Mouse (Mus musculus) neural tube, embryonic 11.5 days (tissue): ENCODE measurements around the gene Mpg. TPM values are rescaled to one million over a fixed set of nuclear protein-coding genes. Genes with fewer than 3 reads are reported as not detected.

Experiments used
- ATAC-seq: fragments of 200-750 bp; cut with Nextera tagmentation; 2 replicates; pipeline ENCODE4 v1.8.0; 2017; ENCODE audit warnings: moderate number of reproducible peaks, mild to moderate bottlenecking, moderate TSS enrichment, moderate library complexity; ENCODE audit not compliant: insufficient read depth, low FRiP score, low TSS enrichment
- DNase-seq: peaks from one replicate; pipeline ENCODE4 v3.0.0-alpha.2; 2015; ENCODE audit warnings: low spot score
- H3K27ac ChIP-seq: fragments of 300-500 bp; sonication (generic); 2 replicates; pipeline ENCODE4 v1.5.1; 2014; ENCODE audit warnings: low read depth, mild to moderate bottlenecking, low read length
- H3K27me3 ChIP-seq: fragments of 300-500 bp; sonication (generic); 2 replicates; pipeline ENCODE4 v1.6.1; 2014; ENCODE audit warnings: mild to moderate bottlenecking, low read length, mixed read lengths; ENCODE audit not compliant: control insufficient read depth, insufficient read depth
- H3K36me3 ChIP-seq: fragments of 300-500 bp; sonication (generic); 2 replicates; pipeline ENCODE4 v1.6.1; 2014; ENCODE audit warnings: mild to moderate bottlenecking, low read length, moderate library complexity, mixed read lengths; ENCODE audit not compliant: control insufficient read depth, insufficient read depth
- H3K4me1 ChIP-seq: fragments of 300-500 bp; sonication (generic); 2 replicates; pipeline ENCODE4 v1.6.1; 2014; ENCODE audit warnings: low read length, mixed read lengths; ENCODE audit not compliant: control insufficient read depth, insufficient read depth
- H3K4me2 ChIP-seq: fragments of 300-500 bp; sonication (generic); 2 replicates; pipeline ENCODE4 v1.6.1; 2014; ENCODE audit warnings: low read depth, mild to moderate bottlenecking, moderate library complexity
- H3K4me3 ChIP-seq: fragments of 300-500 bp; sonication (generic); 2 replicates; pipeline ENCODE4 v1.5.1; 2014; ENCODE audit warnings: low read depth, low read length
- H3K9ac ChIP-seq: fragments of 300-500 bp; sonication (generic); 2 replicates; pipeline ENCODE4 v1.6.1; 2014; ENCODE audit warnings: mild to moderate bottlenecking, low read length
- H3K9me3 ChIP-seq: fragments of 300-500 bp; sonication (generic); 2 replicates; pipeline ENCODE4 v1.6.1; 2016; ENCODE audit warnings: low read length; ENCODE audit not compliant: control insufficient read depth
- WGBS: fragments of 180-500 bp; shearing (Covaris S2); extraction: QIAGEN DNeasy Blood & Tissue Kit; methylation state at CpG from one replicate; pipeline ENCODE4 v1.1.7; 2014; 5-methylcytosine and 5-hydroxymethylcytosine counted together
- polyA plus RNA-seq: library from polyadenylated mRNA; unstranded; fragments of >200 nt; fragmentation: Nextera tagmentation; extraction: Ambion mirVana; gene quantifications from 2 replicates; pipeline ENCODE4 v1.2.1, GENCODE M21; 2014

The Mpg gene
- 29.4 and 31.2 TPM in 2 replicates for polyA plus RNA-seq

- Histone ChIP-seq H3K4me3 (peak within 1 kb of the TSS; percentile 67), H3K27ac (peak within 1 kb of the TSS; percentile 11), H3K9me3 (no peaks in the 10 kb centered on the region), H3K4me1 (peaks cover 21% of the 10 kb centered on the region), H3K36me3 (peaks cover 2% of the 10 kb centered on the region; the same call in 1 of the 2 replicates), H3K9ac (peak within 1 kb of the TSS; percentile 81), H3K4me2 (peak within 1 kb of the TSS; percentile 79), H3K27me3 (peaks cover 6% of the 10 kb centered on the region; the same call in 1 of the 2 replicates)
- ATAC-seq (peak; percentile 84), DNase-seq (peak; percentile 88)
- WGBS = 4% methylated on average over 47 of the region's 47 CpGs
These were observed at the start of gene Mpg for GRCm38 (mm10) chr11:32226124-32226871. Gene Mpg, plus strand, starts transcription at chr11:32226505.

- no peak overlapping the region for H3K27ac ChIP-seq
- H3K4me2 ChIP-seq = no peak overlapping the region
- H3K27me3 ChIP-seq = no peaks in the 10 kb centered on the region
- no peak overlapping the region for H3K4me3 ChIP-seq
- 71% methylated on average over 1 of the region's 1 CpGs for WGBS
- H3K9me3 ChIP-seq = no peaks in the 10 kb centered on the region
- H3K36me3 ChIP-seq = no peaks in the 10 kb centered on the region
- H3K9ac ChIP-seq = no peak overlapping the region
- DNase-seq (no peak), ATAC-seq (no peak)
- H3K4me1 ChIP-seq = no peaks in the 10 kb centered on the region
These were observed 47.8 kb upstream of the Mpg start for GRCm38 (mm10) chr11:32178506-32178905.

GRCm38 (mm10) chr11:32181246-32181645 is 45.1 kb upstream of the Mpg start:
- H3K4me3 ChIP-seq = no peak overlapping the region
- WGBS = 78% methylated on average over 4 of the region's 4 CpGs
- no peak overlapping the region for H3K27ac ChIP-seq
- no peak overlapping the region for H3K9ac ChIP-seq
- no peaks in the 10 kb centered on the region for H3K4me1 ChIP-seq
- H3K9me3 ChIP-seq = no peaks in the 10 kb centered on the region
- no peak overlapping the region for H3K4me2 ChIP-seq
- DNase-seq (no peak), ATAC-seq (no peak)
- no peaks in the 10 kb centered on the region for H3K27me3 ChIP-seq
- H3K36me3 ChIP-seq = no peaks in the 10 kb centered on the region

- Histone ChIP-seq H3K9ac (no peak overlapping the region), H3K27ac (no peak overlapping the region), H3K36me3 (no peaks in the 10 kb centered on the region), H3K4me2 (no peak overlapping the region), H3K4me3 (no peak overlapping the region), H3K27me3 (no peaks in the 10 kb centered on the region), H3K4me1 (no peaks in the 10 kb centered on the region), H3K9me3 (no peaks in the 10 kb centered on the region)
- DNase-seq (peak; percentile 77), ATAC-seq (no peak)
- WGBS = 50% methylated on average over 23 of the region's 25 CpGs
These were observed 44.1 kb upstream of the Mpg start for GRCm38 (mm10) chr11:32181973-32182868.

- no peaks in the 10 kb centered on the region for H3K27me3 ChIP-seq
- 84% methylated on average over 8 of the region's 8 CpGs for WGBS
These were observed 41.8 kb upstream of the Mpg start for GRCm38 (mm10) chr11:32184469-32184868.

GRCm38 (mm10) chr11:32186031-32186430 is 40.3 kb upstream of the Mpg start:
- no peaks in the 10 kb centered on the region for H3K4me1 ChIP-seq
- no peak overlapping the region for H3K4me3 ChIP-seq
- no peak overlapping the region for H3K27ac ChIP-seq
- DNase-seq = no peak
- no peaks in the 10 kb centered on the region for H3K36me3 ChIP-seq
- 82% methylated on average over 3 of the region's 3 CpGs for WGBS
- H3K9me3 ChIP-seq = no peaks in the 10 kb centered on the region
- no peak for ATAC-seq
- no peak overlapping the region for H3K4me2 ChIP-seq
- H3K9ac ChIP-seq = no peak overlapping the region
- H3K27me3 ChIP-seq = no peaks in the 10 kb centered on the region

More at GRCm38 (mm10) chr11:32184469-32184868, 41.8 kb upstream of the Mpg start:
- DNase-seq = no peak
- no peak for ATAC-seq
- H3K4me2 ChIP-seq = no peak overlapping the region
- H3K36me3 ChIP-seq = no peaks in the 10 kb centered on the region
- no peaks in the 10 kb centered on the region for H3K9me3 ChIP-seq
- no peak overlapping the region for H3K9ac ChIP-seq
- H3K27ac ChIP-seq = no peak overlapping the region
- no peaks in the 10 kb centered on the region for H3K4me1 ChIP-seq
- H3K4me3 ChIP-seq = no peak overlapping the region

GRCm38 (mm10) chr11:32187256-32187655 is 39.0 kb upstream of the Mpg start:
- H3K9ac ChIP-seq = no peak overlapping the region
- ATAC-seq = no peak
- WGBS = 88% methylated on average over 4 of the region's 4 CpGs
- no peak overlapping the region for H3K4me2 ChIP-seq
- no peak for DNase-seq
- no peak overlapping the region for H3K27ac ChIP-seq
- H3K36me3 ChIP-seq = no peaks in the 10 kb centered on the region
- H3K27me3 ChIP-seq = no peaks in the 10 kb centered on the region
- no peak overlapping the region for H3K4me3 ChIP-seq
- H3K4me1 ChIP-seq = no peaks in the 10 kb centered on the region
- no peaks in the 10 kb centered on the region for H3K9me3 ChIP-seq

- Histone ChIP-seq H3K36me3 (no peaks in the 10 kb centered on the region), H3K9me3 (no peaks in the 10 kb centered on the region), H3K4me1 (no peaks in the 10 kb centered on the region), H3K4me3 (no peak overlapping the region), H3K4me2 (no peak overlapping the region), H3K27me3 (no peaks in the 10 kb centered on the region), H3K27ac (no peak overlapping the region), H3K9ac (no peak overlapping the region)
- ATAC-seq (no peak), DNase-seq (no peak)
- WGBS = 78% methylated on average over 12 of the region's 12 CpGs
These were observed 37.4 kb upstream of the Mpg start for GRCm38 (mm10) chr11:32188881-32189280.
